Mouse (Mus musculus): ENCODE data around the gene Hemgn. TPM values are rescaled to one million over a fixed set of nuclear protein-coding genes. Genes with fewer than 3 reads are reported as not detected.

The Hemgn gene
- polyA plus RNA-seq, 1 experiment, result not detected

- H3ac ChIP-seq (ENCODE audit: control insufficient read depth, insufficient read length, low read depth), result no peak overlapping the region
- H3K79me2 ChIP-seq (ENCODE audit: control insufficient read depth, insufficient read depth), result no peaks in the 10 kb centered on the region
- TF ChIP-seq CEBPB (IDR thresholded peaks at IDR 0.05; ENCODE audit: low read depth) (no peak), MYOG (IDR thresholded peaks at IDR 0.05; ENCODE audit: control insufficient read depth, extremely low read depth, insufficient read length) (no peak)
- no peaks in the 10 kb centered on the region for H3K36me3 ChIP-seq (ENCODE audit: control insufficient read depth, insufficient read depth)
- H3K4me3 ChIP-seq (ENCODE audit: insufficient read depth, poor library complexity, severe bottlenecking), result no peak overlapping the region
- H3K79me3 ChIP-seq (ENCODE audit: low read depth), result no peaks in the 10 kb centered on the region
- no peaks in the 10 kb centered on the region for H3K27me3 ChIP-seq (ENCODE audit: control insufficient read depth, insufficient read depth, insufficient read length)
Measured at GRCm38 (mm10) chr4:46367487-46367959, 45.8 kb downstream of the Hemgn start.

GRCm38 (mm10) chr4:46364360-46364759 lies 48.9 kb downstream of the Hemgn start:
- Histone ChIP-seq H3ac (ENCODE audit: control insufficient read depth, insufficient read length, low read depth) (no peak overlapping the region), H3K4me3 (ENCODE audit: insufficient read depth, poor library complexity, severe bottlenecking) (no peak overlapping the region), H3K79me2 (ENCODE audit: control insufficient read depth, insufficient read depth) (no peaks in the 10 kb centered on the region), H3K27me3 (ENCODE audit: control insufficient read depth, insufficient read depth, insufficient read length) (no peaks in the 10 kb centered on the region), H3K79me3 (ENCODE audit: low read depth) (no peaks in the 10 kb centered on the region), H3K36me3 (ENCODE audit: control insufficient read depth, insufficient read depth) (no peaks in the 10 kb centered on the region)
- TF ChIP-seq MYOG (IDR thresholded peaks at IDR 0.05; ENCODE audit: control insufficient read depth, extremely low read depth, insufficient read length) (no peak), FOSL1 (IDR thresholded peaks at IDR 0.05; ENCODE audit: insufficient read depth, low read length, poor library complexity, severe bottlenecking) (no peak), USF1 (IDR thresholded peaks at IDR 0.05; ENCODE audit: low read depth) (no peak), CEBPB (IDR thresholded peaks at IDR 0.05; ENCODE audit: low read depth) (no peak), CTCF (IDR thresholded peaks at IDR 0.05; ENCODE audit: control insufficient read depth, insufficient read depth, insufficient read length) (no peak), MAX (IDR thresholded peaks at IDR 0.05) (no peak), MYOD1 (IDR thresholded peaks at IDR 0.05; ENCODE audit: control insufficient read depth, insufficient read length, low read depth) (no peak)

DNA sequence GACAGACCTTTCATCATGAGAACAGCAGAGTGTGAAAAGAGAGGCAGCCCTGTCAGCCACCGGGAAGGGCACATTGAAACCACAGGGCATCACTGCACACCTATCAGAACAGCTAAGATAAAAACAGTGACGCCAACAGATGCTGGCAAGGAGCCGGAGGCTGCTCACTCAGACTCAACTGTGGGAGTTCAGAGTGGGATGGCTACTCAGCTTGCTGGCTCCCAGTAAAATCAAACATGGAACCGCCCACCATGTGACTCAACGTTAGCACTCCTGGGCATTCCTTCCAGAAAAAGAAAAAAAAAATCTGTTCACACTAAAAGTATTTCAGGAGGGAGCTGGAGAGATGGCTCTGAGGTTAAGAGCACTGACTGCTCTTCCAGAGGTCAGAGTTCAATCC lies 52.0 kb downstream of the Hemgn start:
- TF ChIP-seq USF1 (IDR thresholded peaks at IDR 0.05; ENCODE audit: low read depth) (peak; percentile 59), CTCF (IDR thresholded peaks at IDR 0.05; ENCODE audit: control insufficient read depth, insufficient read depth, insufficient read length) (no peak)
- Histone ChIP-seq H3K27me3 (ENCODE audit: control insufficient read depth, insufficient read depth, insufficient read length) (no peaks in the 10 kb centered on the region), H3K79me3 (ENCODE audit: low read depth) (no peaks in the 10 kb centered on the region), H3K79me2 (ENCODE audit: control insufficient read depth, insufficient read depth) (no peaks in the 10 kb centered on the region), H3K4me3 (ENCODE audit: insufficient read depth, poor library complexity, severe bottlenecking) (no peak overlapping the region), H3ac (ENCODE audit: control insufficient read depth, insufficient read length, low read depth) (no peak overlapping the region), H3K36me3 (ENCODE audit: control insufficient read depth, insufficient read depth) (no peaks in the 10 kb centered on the region)

DNA sequence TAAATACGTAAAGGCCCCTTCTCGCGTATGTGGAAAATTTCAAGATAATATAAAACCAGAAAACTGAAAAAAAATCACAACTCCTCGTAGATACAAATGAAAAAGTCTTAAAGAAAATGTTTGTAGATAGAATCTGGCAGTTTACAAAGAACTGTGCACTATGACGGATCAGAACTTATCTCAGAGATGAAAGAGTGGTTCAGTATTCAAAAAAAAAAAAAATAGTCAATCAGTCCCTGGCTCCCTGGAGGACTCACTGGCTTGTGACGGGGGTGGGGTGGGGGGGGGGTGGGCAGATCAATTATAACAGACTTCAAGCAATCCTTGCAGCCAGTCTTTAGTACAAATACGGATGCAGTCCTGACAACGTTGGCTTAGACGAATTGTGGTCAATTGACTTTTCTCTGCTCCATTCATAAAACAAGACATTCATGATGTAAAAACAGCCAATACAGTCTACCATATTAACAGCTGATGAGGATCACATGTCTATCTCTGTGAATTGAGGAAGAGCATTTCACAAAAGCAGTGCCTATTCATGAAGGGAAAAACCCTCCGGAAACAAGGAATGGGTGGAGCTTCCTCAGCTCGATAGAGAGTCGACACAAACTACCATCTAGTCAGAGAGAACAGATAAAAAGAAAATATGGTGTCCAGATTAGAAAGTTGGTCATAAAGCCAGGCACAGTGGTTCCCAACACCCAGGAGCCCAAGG lies 53.6 kb downstream of the Hemgn start:
- no peaks in the 10 kb centered on the region for H3K27me3 ChIP-seq (ENCODE audit: control insufficient read depth, insufficient read depth, insufficient read length)
- no peaks in the 10 kb centered on the region for H3K79me2 ChIP-seq (ENCODE audit: control insufficient read depth, insufficient read depth)
- H3K79me3 ChIP-seq (ENCODE audit: low read depth), result no peaks in the 10 kb centered on the region
- H3K4me3 ChIP-seq (ENCODE audit: insufficient read depth, poor library complexity, severe bottlenecking), result no peak overlapping the region
- no peak for TF ChIP-seq MAX (IDR thresholded peaks at IDR 0.05)
- TF ChIP-seq CEBPB (IDR thresholded peaks at IDR 0.05; ENCODE audit: low read depth), result no peak
- no peak for TF ChIP-seq CTCF (IDR thresholded peaks at IDR 0.05; ENCODE audit: control insufficient read depth, insufficient read depth, insufficient read length)
- no peak for TF ChIP-seq FOSL1 (IDR thresholded peaks at IDR 0.05; ENCODE audit: insufficient read depth, low read length, poor library complexity, severe bottlenecking)
- no peak for TF ChIP-seq MYOD1 (IDR thresholded peaks at IDR 0.05; ENCODE audit: control insufficient read depth, insufficient read length, low read depth)
- TF ChIP-seq MYOG (IDR thresholded peaks at IDR 0.05; ENCODE audit: control insufficient read depth, extremely low read depth, insufficient read length), result no peak
- no peak for TF ChIP-seq USF1 (IDR thresholded peaks at IDR 0.05; ENCODE audit: low read depth)
- H3K36me3 ChIP-seq (ENCODE audit: control insufficient read depth, insufficient read depth), result no peaks in the 10 kb centered on the region
- H3ac ChIP-seq (ENCODE audit: control insufficient read depth, insufficient read length, low read depth), result no peak overlapping the region

- H3K79me2 ChIP-seq (ENCODE audit: control insufficient read depth, insufficient read depth), result no peaks in the 10 kb centered on the region
- no peaks in the 10 kb centered on the region for H3K79me3 ChIP-seq (ENCODE audit: low read depth)
- H3K27me3 ChIP-seq (ENCODE audit: control insufficient read depth, insufficient read depth, insufficient read length), result no peaks in the 10 kb centered on the region
- no peak overlapping the region for H3ac ChIP-seq (ENCODE audit: control insufficient read depth, insufficient read length, low read depth)
- H3K4me3 ChIP-seq (ENCODE audit: insufficient read depth, poor library complexity, severe bottlenecking), result no peak overlapping the region
- TF ChIP-seq USF1 (IDR thresholded peaks at IDR 0.05; ENCODE audit: low read depth) (no peak), CTCF (IDR thresholded peaks at IDR 0.05; ENCODE audit: control insufficient read depth, insufficient read depth, insufficient read length) (peak; percentile 29)
- no peaks in the 10 kb centered on the region for H3K36me3 ChIP-seq (ENCODE audit: control insufficient read depth, insufficient read depth)
Measured at GRCm38 (mm10) chr4:46356351-46357133, 56.8 kb downstream of the Hemgn start.

GRCm38 (mm10) chr4:46353045-46353444 lies 60.3 kb downstream of the Hemgn start:
- Histone ChIP-seq H3K36me3 (ENCODE audit: control insufficient read depth, insufficient read depth) (no peaks in the 10 kb centered on the region), H3K27me3 (ENCODE audit: control insufficient read depth, insufficient read depth, insufficient read length) (peaks cover 21% of the 10 kb centered on the region), H3K79me2 (ENCODE audit: control insufficient read depth, insufficient read depth) (no peaks in the 10 kb centered on the region), H3K79me3 (ENCODE audit: low read depth) (no peaks in the 10 kb centered on the region), H3K4me3 (ENCODE audit: insufficient read depth, poor library complexity, severe bottlenecking) (no peak overlapping the region), H3ac (ENCODE audit: control insufficient read depth, insufficient read length, low read depth) (no peak overlapping the region)
- no peak for TF ChIP-seq MYOG (IDR thresholded peaks at IDR 0.05; ENCODE audit: control insufficient read depth, extremely low read depth, insufficient read length)
- no peak for TF ChIP-seq MYOD1 (IDR thresholded peaks at IDR 0.05; ENCODE audit: control insufficient read depth, insufficient read length, low read depth)
- TF ChIP-seq FOSL1 (IDR thresholded peaks at IDR 0.05; ENCODE audit: insufficient read depth, low read length, poor library complexity, severe bottlenecking), result no peak
- no peak for TF ChIP-seq MAX (IDR thresholded peaks at IDR 0.05)
- TF ChIP-seq CEBPB (IDR thresholded peaks at IDR 0.05; ENCODE audit: low read depth), result no peak
- TF ChIP-seq CTCF (IDR thresholded peaks at IDR 0.05; ENCODE audit: control insufficient read depth, insufficient read depth, insufficient read length), result no peak
- TF ChIP-seq USF1 (IDR thresholded peaks at IDR 0.05; ENCODE audit: low read depth), result no peak

Measured in C2C12 (cell line).